Mouse (Mus musculus): ENCODE data around the gene Tenm4.

The Tenm4 gene

GRCm38 (mm10) chr7:96170924-96171595 is at the start of gene Tenm4:
Tenm4 (plus strand) TSS chr7:96171246.
- no peak for DNase-seq

- no peak for DNase-seq
These were observed 40.3 kb upstream of the Tenm4 start for GRCm38 (mm10) chr7:96130763-96131162.

- no peak for DNase-seq
These were observed 39.9 kb upstream of the Tenm4 start for GRCm38 (mm10) chr7:96131175-96131574.

- DNase-seq = no peak
These were observed 34.5 kb upstream of the Tenm4 start for GRCm38 (mm10) chr7:96136497-96136961.

GRCm38 (mm10) chr7:96141876-96142275 is 29.2 kb upstream of the Tenm4 start:
- no peak for DNase-seq

- DNase-seq = peak; percentile 23
These were observed 28.0 kb upstream of the Tenm4 start for GRCm38 (mm10) chr7:96142973-96143596.

- DNase-seq = no peak
These were observed 23.6 kb upstream of the Tenm4 start for GRCm38 (mm10) chr7:96147436-96147835.

GRCm38 (mm10) chr7:96148191-96148590 is 22.9 kb upstream of the Tenm4 start:
- no peak for DNase-seq

- peak; percentile 49 for DNase-seq
These were observed 19.8 kb upstream of the Tenm4 start for GRCm38 (mm10) chr7:96151277-96151676.

GRCm38 (mm10) chr7:96151961-96152360 is 19.1 kb upstream of the Tenm4 start:
- no peak for DNase-seq

GRCm38 (mm10) chr7:96152431-96152830 is 18.6 kb upstream of the Tenm4 start:
- no peak for DNase-seq

- no peak for DNase-seq
These were observed 18.1 kb upstream of the Tenm4 start for GRCm38 (mm10) chr7:96152924-96153359.

- DNase-seq = no peak
These were observed 17.0 kb upstream of the Tenm4 start for GRCm38 (mm10) chr7:96154025-96154424.

- no peak for DNase-seq
These were observed 14.4 kb upstream of the Tenm4 start for GRCm38 (mm10) chr7:96156481-96157255.

GRCm38 (mm10) chr7:96164141-96164540 is 6.9 kb upstream of the Tenm4 start:
- no peak for DNase-seq

- DNase-seq = peak; percentile 29
These were observed 2.1 kb upstream of the Tenm4 start for GRCm38 (mm10) chr7:96168921-96169320.

- DNase-seq = no peak
These were observed 834 bp downstream of the Tenm4 start for GRCm38 (mm10) chr7:96171596-96172563.

- DNase-seq = no peak
These were observed 5.7 kb downstream of the Tenm4 start for GRCm38 (mm10) chr7:96176781-96177180.

- no peak for DNase-seq
These were observed 10.7 kb downstream of the Tenm4 start for GRCm38 (mm10) chr7:96181751-96182150.

- DNase-seq = no peak
These were observed 12.1 kb downstream of the Tenm4 start for GRCm38 (mm10) chr7:96183195-96183594.

- DNase-seq = no peak
These were observed 14.4 kb downstream of the Tenm4 start for GRCm38 (mm10) chr7:96185411-96185810.

- no peak for DNase-seq
These were observed 32.9 kb downstream of the Tenm4 start for GRCm38 (mm10) chr7:96203812-96204560.

Measured in right cerebral cortex, postnatal 4 days (tissue).